Mouse (Mus musculus): ENCODE results near the gene Ifi204. TPM values are rescaled to one million over a fixed set of nuclear protein-coding genes. Genes with fewer than 3 reads are reported as not detected.

Gene Ifi204
- 1 to 10 TPM; 1.7 to 9.8 TPM for polyA plus RNA-seq (2017; shearing (Covaris generic))

GRCm38 (mm10) chr1:173766848-173767617 is at the start of gene Ifi204:
TSS of gene Ifi204 (minus strand) at chr1:173766943.

GRCm38 (mm10) chr1:173741656-173742055 is 25.1 kb downstream of the Ifi204 start, which contains the start of gene Ifi207:
TSS of gene Ifi207 (minus strand) at chr1:173741747.

Other genes starting within 250 kb of the Ifi204 start
- 10 to 100 TPM; 15.2 to 60.8 TPM for gene Ifi214, start 231.0 kb downstream of the Ifi204 start, polyA plus RNA-seq (2017; shearing (Covaris generic))
- gene Ifi213, start 167.7 kb downstream of the Ifi204 start, polyA plus RNA-seq (2017; shearing (Covaris generic)) = 100 to 1,000 TPM in 1 of 2 experiments, 10 to 100 TPM in 1; 67.3 to 186 TPM
- 100 to 1,000 TPM; 110 to 333 TPM for gene Ifi209, start 136.0 kb downstream of the Ifi204 start, polyA plus RNA-seq (2017; shearing (Covaris generic))
- gene Ifi208, start 93.3 kb downstream of the Ifi204 start, polyA plus RNA-seq (2017; shearing (Covaris generic)) = 100 to 1,000 TPM in 1 of 2 experiments, 10 to 100 TPM in 1; 93.1 to 104 TPM
- under 1 TPM; 0.18 to 0.34 TPM for gene Ifi207, start 25.2 kb downstream of the Ifi204 start, polyA plus RNA-seq (2017; shearing (Covaris generic))
- gene Ifi211, start 146.1 kb upstream of the Ifi204 start, polyA plus RNA-seq (2017; shearing (Covaris generic)) = 1 to 10 TPM; 5.8 to 5.9 TPM
- gene Mndal, start 175.5 kb upstream of the Ifi204 start, polyA plus RNA-seq (2017; shearing (Covaris generic)) = 100 to 1,000 TPM; 368 to 518 TPM
- gene Ifi203, start 175.7 kb upstream of the Ifi204 start, polyA plus RNA-seq (2017; shearing (Covaris generic)) = 100 to 1,000 TPM; 272 to 474 TPM
- not detected for gene Ifi202b, start 215.8 kb upstream of the Ifi204 start, polyA plus RNA-seq (2017; shearing (Covaris generic))